Mouse (Mus musculus): ENCODE results near the gene Gaa.

- TF ChIP-seq GATA1 (IDR thresholded peaks at IDR 0.05; ENCODE audit: low read length) (no peak), TAL1 (IDR thresholded peaks at IDR 0.05; ENCODE audit: low read length) (no peak)
Measured at GRCm38 (mm10) chr11:119285791-119286527, 18.3 kb downstream of the Gaa start.

All from erythroblast, embryonic 14.5 days (primary cell).